Mouse (Mus musculus) left cerebral cortex, postnatal 36 days (tissue): ENCODE results near the gene Thsd4. TPM values are rescaled to one million over a fixed set of nuclear protein-coding genes. Genes with fewer than 3 reads are reported as not detected.

Experiments used
- DNase-seq, 2 experiments: peaks; one replicate each; pipeline ENCODE4 v3.0.0; 2021 to 2022; ENCODE audit warnings: low spot score in 2 of 2, mixed read lengths in 1 of 2
- intact Hi-C: fragments of 180-260 bp; cut with DNase I; formaldehyde crosslinking; loops from one replicate; pipeline ENCODE4 v1.15.1; 2025
- total RNA-seq, 2 experiments: library from RNA; stranded (reverse); gene quantifications; 2 replicates each; pipeline ENCODE4 v1.2.3; 2021

Thsd4 gene
- total RNA-seq, 2 experiments from 2014 or later: 4.7 to 4.8 TPM

DNA sequence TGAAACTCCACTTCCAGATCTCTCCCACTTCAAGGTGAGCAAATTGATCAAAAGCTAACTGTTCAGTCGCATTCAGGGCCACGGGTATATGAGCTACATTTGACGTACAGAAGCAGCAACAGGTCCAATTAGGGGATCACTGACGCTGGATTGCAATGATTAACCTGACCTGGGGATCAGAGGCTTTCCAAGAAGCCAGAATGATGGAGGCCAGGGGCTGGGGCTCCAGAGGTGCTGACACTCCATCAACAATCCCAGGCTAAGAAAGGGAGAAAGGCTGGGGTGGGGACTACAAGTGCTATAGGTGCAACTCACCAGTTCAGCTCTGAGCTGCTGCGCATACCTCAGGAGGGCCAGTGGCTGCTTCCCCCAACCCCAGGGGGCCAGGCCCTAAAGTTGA is 703 bp downstream of the Thsd4 start:
- DNase-seq: no peak
- intact Hi-C loops: loop anchor here (5.0 to 10.0 kb wide), 2 partner anchors 246 to 274 kb away; no protein-coding TSS in a partner anchor

DNA sequence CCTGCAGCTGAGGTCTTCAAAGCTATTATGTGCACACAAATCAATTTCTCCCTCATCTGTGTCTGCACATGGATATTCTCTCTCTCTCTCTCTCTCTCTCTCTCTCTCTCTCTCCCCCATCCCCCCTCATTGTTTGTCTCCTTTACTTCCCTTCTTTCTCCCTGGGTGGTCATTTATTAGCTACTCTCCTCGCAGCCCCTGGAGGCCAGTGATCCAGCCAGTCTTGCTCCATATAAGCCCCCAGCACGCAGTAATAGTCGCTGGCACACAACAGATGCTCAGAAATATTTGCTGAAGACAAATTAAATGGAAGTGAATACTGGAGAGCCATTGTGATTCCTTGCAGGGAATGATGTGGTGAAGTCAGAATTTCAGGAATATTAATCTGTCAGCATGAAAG is 2.2 kb downstream of the Thsd4 start:
- DNase-seq: no peak
- intact Hi-C loops: no loop called here

DNA sequence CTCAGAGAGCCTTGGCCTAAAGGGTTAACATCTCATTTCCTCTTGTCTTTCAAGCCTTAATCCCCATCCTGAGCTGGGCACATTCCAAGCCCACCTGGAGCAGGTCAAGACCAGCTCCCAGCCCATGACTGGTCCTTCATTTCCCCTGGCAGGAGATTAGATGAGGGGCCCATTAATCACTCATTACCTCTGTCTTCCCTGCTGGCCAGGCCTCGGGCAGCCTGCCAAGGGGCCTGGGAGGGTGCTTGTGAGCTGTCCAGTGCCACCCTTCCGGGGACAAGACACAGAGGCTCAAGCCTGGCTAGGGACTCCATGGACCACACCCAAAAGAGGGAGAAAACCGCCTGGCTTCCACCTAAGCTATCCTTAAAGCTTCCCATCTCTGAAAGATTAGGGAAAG is 3.6 kb downstream of the Thsd4 start:
- DNase-seq: no peak
- intact Hi-C loops: no loop called here

DNA sequence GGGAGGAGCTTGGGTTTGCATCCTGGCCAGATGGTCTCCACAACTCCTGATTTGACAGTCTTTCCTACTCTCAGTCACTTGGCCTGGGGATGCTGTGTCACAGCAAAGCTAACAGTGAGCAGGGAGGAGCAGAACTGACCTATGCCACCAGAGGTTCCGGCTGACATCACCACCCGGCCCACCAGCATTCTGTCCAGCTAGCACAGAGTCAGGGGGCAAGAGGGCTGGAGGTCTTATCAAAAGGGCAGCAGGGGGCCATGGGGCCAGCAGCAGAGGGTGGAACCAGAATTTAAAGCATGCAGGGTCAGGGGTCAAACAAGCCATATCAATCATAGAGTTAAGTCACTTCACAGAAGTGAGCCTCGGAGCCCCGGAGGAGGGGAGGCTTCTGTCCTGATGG is 4.7 kb downstream of the Thsd4 start:
- no peak for DNase-seq
- intact Hi-C loops: no loop called here

DNA sequence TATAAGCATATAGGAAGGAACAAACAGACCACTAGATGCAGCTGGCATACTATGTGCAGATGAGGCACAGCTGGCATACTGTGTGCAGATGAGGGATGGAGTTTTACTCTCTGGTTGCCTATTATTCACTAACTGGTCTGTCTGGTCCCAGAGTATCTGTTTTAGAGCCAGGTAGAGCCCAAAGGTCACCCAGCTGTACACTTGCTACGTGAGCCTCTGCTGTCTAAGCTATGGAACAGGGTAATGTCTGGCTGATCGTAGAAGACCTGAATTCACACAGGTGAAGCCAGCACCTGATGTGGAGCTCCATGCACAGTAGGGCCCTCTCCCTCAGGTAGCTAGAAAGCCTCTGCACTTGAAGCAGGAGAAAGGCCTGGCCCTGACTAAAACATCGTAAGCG is 5.5 kb downstream of the Thsd4 start:
- DNase-seq: no peak
- intact Hi-C loops: no loop called here

DNA sequence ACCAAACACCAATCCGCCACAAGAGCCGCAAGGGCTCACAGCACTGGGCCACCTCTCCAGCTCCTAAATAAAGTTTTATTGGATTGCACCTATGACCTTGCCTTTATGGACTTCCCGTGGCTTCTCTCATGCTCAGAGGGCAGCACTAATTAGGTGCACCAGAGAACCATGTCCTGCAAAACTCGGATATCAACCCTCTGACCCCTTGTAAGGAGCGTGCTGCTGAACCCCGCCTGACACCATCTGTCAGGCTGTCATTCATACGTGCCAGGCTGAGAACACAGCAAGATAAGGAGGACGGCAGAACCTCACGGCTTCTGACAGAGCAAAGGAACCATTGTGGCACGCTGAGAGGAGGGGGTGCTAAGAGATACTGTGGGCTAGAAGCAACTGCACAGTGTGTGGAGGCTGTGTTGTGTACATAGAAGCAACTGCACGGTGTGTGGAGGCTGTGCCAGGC is 8.5 kb downstream of the Thsd4 start:
- intact Hi-C loops: no loop called here
- DNase-seq: no peak

DNA sequence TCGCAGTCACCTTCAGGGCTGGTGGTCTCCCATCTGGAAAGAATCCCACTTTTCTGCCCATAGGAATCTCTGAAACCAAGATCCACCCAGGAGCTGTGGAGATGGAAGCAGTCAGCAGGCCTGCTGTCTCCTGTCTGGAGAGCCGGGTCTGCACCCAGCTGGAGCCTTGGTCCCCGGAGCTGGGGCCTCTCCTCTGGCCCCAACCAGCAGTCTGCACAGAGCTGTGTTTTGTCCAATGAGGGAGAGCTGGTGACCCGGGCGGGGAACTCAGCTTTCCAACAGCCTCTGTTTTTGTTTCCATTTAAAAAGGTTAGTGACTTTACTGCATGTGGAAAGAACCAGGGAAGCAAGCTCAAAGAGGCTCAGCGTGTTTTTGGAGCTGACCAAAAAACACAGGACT is 11.0 kb downstream of the Thsd4 start:
- no peak for DNase-seq
- intact Hi-C loops: no loop called here

DNA sequence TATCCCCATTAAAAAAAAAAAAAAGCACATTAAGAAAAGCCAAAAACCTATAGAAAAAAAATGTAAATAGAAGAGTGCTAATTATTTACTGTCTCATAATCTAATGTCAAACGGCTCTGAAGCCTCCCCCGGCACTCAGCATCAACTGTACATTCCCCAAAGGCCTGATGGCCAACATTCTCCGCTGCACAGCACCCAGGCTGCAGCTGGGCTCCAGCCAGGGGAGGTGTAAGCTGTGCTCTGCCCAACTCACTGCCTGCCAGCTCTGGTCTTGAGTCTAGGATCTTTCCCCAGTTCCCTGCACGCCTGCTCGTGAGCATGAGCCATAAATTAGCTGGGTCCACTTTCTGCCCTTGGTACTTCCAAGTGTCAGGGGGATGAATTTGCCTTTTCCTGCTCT is 15.7 kb downstream of the Thsd4 start:
- DNase-seq: no peak
- intact Hi-C loops: no loop called here

DNA sequence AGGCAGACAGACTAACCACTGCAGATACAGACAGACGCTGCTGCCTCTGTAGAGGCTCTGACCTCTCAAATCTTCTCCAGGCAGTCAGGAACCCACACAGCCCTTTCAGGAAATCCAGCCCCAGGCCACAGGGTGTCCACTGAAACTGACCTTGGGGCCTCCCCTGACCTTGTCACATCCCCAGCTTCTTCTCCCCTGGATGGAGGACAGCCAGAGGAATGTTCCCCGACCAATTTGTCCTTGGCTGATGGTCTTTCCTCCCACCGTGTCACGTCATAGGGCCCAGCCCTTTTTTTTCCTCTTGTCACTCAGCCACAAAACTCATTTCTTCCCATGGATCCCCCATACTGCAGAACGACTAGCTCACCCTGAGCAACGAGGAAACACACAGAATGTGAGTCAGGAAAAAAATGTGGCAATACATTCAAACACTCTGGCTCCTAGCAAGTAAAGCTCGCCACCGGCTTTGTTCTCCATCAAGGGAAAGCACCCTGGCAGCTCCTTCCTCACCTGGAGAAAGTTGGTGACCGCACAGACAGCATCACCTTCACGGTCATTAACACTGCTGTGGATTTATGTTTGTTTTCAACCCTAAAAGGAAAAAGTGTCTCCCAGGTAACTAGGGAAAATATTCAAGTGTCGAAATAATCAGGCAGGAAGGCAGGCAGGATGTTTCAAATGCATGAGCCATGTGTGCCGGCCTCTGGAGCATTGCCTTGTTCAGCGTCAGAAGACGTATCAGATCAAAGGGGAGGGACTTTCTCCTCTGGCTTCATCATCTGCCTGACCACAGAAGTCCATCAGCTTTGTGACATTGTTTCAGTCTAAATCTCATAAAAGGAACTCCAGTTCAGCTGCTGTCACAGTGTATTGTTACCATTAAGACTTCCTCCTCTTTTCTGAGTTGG is 17.2 kb downstream of the Thsd4 start:
- intact Hi-C loops: no loop called here
- no peak for DNase-seq

DNA sequence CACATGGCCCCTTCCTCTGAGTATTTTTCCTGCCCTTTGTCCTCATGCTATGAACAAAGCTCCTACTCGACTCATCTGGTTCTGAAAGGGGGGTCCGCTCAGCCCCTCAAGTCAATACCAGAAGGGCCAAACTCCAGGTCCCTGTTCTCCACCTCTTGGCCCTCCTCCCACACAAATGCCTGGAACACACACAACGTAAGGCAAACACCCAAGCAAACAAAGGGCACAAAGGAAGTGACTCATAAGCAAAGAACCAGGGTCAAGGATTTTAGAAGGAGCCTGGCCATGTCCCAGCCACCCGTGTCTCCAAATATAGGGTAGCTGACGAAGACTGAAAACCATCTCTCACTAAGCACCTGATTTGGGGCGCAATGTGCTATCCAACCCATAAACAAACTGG is 19.6 kb downstream of the Thsd4 start:
- no peak for DNase-seq
- intact Hi-C loops: no loop called here

DNA sequence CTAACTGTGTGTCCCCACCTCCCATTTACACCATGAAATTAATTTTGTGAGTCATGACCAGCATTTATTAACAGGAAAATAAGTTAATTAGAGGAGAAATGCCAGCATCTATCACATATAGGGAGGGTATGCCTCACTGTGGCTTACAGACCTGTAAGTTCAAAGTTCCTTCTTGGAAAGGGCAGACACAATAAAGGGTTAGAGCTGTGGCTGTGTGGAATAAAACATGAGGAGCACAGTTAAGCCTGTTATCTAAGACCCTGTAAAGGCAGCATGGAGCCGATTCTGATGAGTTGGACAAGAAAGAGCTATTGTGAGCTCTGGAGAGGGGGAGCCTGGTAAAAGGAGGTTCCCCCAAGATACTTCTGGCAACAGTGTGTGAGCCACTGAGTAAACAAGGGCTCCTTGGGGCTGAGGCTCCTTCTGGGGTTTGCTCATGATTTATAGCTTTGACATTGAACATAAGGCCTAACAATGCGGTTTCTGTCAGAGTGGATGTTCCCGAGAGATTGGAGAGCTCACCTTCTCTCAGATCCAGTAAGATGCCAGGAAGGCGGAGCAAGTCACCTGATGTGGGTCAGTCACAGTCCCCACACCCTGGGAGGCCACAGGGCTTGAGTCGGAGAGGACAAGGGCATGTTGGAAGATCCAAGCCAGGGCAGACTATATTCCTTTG is 20.2 kb downstream of the Thsd4 start:
- intact Hi-C loops: no loop called here
- no peak for DNase-seq

DNA sequence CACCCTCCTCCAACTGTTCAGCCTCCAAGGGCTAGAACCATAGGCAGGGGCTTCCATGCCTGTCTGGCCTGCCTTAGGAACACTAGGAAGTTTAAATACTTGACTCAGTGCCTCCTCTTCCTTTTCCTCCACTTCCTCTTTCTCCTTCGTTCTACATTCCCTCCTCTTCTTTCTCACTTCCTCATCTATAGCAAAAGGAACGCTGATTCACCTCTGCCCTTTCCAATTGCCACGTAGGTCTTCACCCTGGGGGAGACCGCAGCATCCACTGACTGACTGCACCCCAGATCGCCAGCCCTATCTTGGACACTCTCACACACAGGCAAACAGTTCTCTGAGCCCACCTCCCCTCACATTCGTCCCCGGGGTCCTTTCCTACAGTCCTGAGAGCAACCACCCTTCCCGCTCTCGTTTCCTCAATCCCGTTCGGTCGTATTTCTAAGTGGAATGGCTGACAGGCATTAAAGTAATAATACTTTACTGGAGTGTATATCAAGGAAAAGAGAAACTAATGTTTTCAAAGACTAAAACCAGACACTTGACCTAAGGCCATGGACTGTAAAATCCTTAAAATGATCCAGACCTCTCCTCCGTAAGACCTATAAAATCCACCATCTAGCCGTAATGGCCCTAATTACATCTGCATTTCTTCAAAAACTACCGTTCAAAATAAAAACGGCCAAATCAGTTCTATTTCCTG is 29.4 kb downstream of the Thsd4 start:
- no peak for DNase-seq
- intact Hi-C loops: no loop called here

DNA sequence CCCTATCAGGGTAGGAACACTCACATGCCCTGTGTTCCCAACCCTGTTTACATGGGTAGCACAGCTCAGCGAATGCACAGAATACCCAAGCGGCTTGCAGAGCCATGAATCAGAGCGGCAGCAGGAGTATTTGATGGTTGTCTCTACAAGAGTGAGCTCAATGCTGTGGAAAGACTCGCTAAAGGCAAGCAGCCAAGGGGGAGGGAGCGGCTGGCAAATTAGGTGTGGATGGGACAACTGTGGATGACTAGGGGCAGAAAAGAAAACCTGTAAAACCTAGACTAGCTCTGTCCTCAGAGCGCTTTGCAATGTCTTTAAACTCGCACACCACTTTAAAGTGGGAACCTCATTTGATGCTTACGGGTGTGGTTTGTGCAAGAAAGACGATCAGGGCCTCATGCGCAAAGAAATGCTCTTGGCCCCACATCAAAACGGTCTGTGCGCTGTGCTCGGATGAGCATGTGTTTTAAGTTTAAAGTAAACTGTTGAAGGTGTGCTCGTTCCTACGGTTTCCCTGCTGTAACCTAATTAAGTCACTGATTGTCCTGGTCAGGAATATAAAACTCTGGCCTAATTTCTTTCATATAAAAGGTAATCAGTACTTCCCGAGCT is 30.3 kb downstream of the Thsd4 start:
- intact Hi-C loops: no loop called here
- DNase-seq: no peak

DNA sequence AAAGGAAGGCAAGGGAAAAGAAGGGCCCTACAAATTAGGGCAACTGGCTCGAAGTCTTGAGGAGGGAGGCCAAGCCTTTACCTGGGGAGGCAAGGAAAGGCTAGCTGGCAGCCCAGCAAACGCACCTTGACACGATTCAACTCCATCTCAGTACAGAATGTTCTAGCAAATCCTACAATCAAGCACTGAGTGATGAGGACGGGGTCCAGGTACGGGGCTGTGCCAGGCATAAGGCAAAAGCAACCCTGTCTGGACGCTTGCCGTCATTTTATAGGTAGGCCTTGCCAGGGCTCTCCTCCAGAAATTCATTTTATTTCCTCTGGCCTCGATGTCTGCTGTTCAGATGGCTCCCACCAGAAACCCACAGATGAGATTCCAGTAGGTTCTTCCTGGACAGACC is 30.8 kb downstream of the Thsd4 start:
- DNase-seq: no peak
- intact Hi-C loops: no loop called here

DNA sequence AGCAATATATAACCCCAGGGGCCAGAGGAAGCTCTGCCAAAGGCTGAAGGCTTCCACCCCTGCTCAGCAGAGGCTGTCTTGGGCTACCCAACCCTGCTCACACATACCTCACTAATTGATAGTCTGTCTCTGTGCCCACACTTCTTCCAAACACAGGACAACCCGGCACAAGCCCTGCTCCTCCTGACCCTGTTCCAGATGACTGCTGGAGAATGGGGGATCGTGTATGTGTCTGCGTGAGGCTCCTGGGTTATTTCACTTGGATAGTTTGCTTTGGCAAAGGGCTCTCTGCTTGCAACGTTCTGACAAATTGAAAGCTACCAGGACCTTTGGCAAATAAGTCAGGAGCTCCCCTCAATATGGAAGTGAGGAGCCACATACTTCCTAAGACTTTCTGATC is 33.0 kb downstream of the Thsd4 start:
- intact Hi-C loops: no loop called here
- no peak for DNase-seq

DNA sequence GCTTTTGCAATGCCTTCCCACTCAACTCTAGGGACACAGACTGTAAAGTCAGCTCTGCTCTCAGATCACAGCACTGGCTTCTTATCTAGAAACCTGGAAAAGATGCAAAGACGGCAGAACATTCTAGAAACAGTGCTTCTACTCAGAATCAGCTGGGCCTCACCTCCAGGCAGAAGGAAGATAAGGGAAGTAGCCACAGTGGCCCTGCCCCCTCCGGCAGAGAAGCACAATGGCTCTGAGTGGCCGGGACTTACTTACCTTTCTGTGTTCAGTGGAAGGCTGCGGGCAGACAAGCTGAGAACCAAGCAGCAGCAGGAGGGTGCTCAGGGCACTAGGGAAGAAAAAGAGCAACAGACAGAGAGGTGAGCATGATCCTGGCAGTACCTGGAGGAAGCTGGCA is 39.7 kb downstream of the Thsd4 start:
- intact Hi-C loops: no loop called here

DNA sequence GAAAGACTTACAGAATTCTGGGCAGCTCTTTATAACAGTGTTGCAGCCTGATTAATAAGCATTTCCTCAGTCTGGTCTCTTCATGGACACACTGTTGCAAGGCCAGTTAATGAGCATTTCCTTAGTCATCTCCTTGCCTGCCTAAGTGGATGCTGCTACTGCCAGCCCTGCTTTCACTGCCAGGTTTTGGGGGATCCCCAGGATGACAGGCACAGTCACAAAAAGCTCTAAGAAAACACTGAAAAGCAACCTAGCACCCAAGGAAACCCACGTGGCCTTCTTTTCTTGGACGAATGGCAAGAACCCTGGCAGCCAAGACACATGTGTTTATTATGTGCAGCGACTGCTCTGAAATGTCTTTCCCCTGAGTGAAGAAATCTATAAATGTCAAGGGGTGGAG is 41.8 kb downstream of the Thsd4 start:
- intact Hi-C loops: no loop called here
- DNase-seq: peak; percentile 13 to 20

More for the DNA sequence above, 39.7 kb downstream of the Thsd4 start:
- DNase-seq: no peak

DNA sequence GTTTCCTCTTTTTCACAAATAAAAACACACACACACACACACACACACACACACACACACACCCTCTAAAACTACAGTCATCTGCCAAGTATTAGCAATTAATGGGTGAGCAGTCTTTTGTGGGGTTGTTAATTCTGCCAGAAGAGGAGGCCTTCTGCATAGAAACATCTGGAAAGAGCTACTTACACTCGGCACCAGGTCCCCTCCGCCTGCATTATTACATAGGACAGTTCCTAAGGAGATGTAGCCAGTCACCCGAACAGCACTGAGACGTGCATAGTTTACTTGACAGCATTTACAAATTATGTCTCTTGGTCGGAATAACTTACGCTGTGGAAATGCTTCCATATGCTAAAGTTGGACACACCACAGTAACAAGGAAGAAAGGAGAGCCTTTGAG is 43.0 kb downstream of the Thsd4 start:
- intact Hi-C loops: no loop called here
- DNase-seq: no peak

DNA sequence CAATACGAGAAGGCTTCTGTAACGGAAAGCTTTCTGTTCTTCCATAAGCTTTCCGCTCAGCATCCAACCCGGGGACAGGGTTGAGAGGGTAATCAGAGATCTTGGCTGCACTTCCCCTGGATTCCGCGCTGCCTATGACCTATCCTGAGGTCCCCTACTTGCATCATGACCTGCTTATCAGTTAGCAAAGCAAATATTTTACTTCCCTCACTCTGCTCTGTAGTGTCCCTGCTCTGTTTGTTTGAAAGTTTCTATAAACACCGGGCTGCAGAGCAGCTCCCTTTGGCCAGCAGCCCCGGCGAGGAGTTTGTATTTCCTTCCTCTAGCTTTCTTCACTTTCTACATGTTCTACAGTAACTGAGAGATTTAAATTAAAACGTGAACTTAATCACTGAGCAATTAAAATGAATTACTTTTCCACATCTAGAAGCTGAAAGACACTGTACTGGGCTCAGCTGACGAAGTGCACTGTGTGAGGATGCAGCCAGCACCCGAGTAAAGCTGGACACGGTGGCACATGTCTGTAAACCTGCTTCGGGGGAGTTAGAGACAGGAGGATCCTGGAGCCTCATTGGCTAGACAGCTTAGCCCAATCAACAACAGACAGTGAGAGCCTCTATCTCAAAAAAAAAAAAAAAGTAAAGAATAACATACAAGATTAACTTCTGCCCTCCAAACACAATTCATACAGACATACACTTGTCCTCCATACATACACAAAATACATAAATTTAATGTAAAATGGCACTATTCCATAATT is 43.7 kb downstream of the Thsd4 start:
- DNase-seq: no peak
- intact Hi-C loops: no loop called here
